Mouse (Mus musculus): ENCODE measurements at regions not wholly inside any gene's neighbourhood (a gene's known extent, or its start where the extent isn't known, plus 50 kb on each side); places are given as distances from the start of the nearest gene placed in this dataset.

GRCm38 (mm10) chr2:133432141-133432813, 119.7 kb upstream of the Bmp2 start:
- TF ChIP-seq CTCF (IDR thresholded peaks at IDR 0.05; ENCODE audit: low read depth, low read length): no peak
- TF ChIP-seq POLR2A (IDR thresholded peaks at IDR 0.05; ENCODE audit: extremely low read depth, insufficient read depth, low read length): no peak
